Mouse (Mus musculus) urinary bladder, adult 2 months (tissue): Measurements from ENCODE around the gene Aire. TPM values are rescaled to one million over a fixed set of nuclear protein-coding genes. Genes with fewer than 3 reads are reported as not detected.

ENCODE experiments used
- DNase-seq: peaks from one replicate; pipeline ENCODE4 v3.0.0; 2022; ENCODE audit warnings: low spot score
- polyA plus RNA-seq: library from polyadenylated mRNA; depleted of rRNA; stranded (reverse); fragments of >200 nt; gene quantifications from 2 replicates; pipeline ENCODE4 v1.2.3, GENCODE M21; 2012; rRNA removed

Gene Aire
- polyA plus RNA-seq, 1 experiment: 1.7 TPM

DNA sequence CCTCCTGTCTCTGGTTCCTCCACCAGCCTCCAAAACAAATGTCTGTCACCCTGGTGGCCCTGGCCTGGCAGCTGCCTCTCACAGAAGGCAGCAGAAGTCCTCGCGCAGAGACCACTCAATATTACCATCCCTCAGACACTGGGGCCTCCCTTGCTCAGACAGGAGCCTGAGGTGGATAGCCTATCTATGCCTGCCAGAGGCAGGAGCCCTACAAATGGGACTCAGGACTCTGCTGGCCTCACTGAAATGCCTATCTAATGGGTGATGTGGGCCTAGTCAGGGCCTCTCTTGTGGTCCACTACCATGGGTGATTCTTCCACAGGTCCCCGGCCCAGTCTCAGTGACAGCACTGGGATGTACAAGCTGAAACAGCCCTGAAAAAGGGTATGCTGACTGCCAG is 35.2 kb downstream of the Aire start:
- DNase-seq: no peak

DNA sequence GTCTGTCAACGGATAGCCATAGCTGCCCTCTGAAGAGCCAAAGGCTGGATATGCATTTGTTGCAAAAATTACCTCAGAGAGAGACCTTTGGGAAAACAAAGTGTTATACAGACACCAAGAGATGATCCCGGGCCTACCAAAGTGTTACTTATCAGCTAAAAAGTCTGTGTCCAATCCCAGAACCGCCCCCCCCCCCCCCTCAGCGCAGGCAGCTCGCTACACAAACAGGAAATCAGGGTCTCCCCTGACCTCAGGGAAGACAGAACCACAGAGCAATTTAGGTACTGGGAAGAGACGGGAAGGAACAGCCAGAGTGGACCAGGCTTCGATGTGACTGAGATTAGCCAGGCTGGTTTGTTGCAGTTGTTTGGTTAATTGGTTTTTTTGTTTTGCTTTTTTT is 36.2 kb downstream of the Aire start:
- no peak for DNase-seq

DNA sequence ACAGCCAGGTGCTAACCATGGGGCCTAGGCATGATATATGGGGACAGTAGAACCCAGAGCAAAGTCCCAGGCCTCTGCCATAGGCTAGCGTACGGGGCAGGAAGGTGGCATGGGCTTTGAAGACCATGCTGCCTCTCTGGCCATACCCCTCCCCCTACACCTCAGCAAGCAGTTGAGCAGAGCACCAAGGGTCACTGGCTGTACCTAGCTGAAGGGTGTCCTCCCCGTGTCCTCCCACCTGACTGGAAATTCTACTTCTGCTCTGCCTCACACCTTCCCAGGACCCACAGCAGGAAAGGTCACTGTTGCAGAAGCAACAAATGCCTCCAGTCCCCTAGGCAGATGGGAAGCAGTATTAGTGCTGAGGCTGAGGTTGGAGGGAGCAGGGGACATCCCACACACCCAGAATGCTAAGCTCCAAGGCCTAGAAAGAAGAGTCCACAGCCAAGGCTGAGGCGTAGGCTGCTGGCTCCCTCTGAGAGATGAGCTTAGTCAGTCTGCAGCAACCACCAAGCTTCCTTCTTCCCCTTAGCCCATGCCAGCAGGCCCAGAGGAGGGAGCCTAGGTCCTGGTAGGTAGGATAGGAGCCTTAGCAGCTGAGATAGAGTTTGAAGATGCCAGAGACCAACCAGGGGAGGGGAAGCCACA is 37.5 kb downstream of the Aire start:
- no peak for DNase-seq

DNA sequence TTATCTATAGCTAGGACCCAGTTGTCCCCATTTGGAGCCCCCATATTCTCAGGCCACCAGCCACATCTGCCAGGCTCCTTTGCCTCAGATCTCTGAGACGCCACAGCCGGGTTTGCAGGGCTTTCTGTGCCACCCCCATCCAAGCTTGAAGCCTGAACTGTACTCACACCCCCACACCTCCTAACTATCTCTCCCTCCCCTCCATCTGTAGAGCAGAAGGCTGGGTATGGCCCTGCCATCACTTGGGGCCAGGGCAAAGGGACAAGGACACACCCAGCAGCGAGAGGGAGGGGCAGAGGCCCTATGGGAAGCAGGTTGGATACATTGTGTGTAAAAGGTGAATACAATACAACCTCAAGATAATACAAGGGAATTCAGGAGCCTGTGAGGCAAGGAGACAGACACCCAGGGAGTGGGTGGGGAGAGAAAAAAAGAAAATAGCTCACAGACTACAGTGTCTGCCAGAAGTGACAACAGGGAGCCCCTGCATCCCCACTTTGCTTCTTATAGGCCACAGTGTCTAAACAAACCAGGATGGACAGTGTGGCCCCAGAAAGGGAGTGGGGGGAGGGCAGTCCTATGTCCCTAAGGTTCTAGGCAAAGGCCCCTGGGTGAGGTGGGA is 38.8 kb downstream of the Aire start:
- DNase-seq: no peak

DNA sequence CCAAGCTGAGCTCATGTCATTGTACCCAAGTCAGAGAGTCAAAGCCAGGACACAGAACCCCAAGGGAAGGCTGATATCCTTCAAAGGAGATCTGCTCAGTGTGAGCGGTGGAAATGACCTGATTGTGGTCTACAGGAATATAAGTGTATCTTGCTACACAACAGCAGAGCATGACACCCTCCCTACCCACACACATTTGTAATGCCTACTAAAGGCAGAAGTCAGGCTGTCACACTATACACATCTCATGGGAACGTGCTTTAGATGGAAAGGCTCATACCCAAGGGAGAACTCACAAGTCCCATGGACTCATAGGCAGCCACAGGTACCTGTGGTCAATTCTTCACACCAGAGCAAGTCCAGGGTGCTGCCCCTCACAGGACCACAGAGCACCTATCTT is 41.1 kb downstream of the Aire start:
- no peak for DNase-seq

DNA sequence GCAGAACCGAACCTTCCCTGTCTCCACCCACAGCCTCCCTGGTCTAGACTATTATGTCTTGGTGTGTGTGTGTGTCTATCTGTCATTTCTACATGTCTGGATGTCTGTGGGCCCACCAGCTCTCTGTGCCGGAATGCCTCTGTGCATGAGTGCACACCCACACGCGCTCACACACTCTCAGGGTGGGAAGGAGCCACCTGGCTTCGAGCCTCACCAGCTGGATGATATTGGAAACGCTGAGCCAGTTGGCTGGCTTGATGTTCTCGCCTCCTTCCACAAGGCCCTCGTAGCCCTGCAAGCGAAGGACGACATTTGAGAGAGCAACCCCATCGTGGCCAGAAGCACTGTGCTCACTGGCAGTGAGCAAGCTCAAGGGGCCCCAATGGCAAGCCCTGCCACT is 41.6 kb downstream of the Aire start:
- no peak for DNase-seq

DNA sequence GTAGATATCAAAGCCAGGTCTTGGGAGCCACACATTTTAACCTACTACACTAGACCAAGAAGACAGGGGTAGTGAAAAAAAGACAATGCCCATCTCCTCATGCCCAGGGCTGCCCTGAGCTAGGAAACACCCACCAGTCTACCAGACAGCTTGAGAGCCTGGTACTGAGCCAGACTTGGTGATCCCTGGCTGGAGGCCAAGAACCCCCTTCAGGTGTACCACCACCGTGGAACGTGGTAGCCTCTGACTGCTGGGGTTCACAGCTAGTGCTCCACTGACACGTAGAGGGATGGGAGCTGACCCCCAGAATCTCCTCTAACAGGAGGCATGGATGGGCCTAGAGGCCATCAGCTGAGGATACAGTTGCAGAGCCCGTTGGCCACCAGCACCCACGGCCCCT is 43.2 kb downstream of the Aire start:
- DNase-seq: no peak

DNA sequence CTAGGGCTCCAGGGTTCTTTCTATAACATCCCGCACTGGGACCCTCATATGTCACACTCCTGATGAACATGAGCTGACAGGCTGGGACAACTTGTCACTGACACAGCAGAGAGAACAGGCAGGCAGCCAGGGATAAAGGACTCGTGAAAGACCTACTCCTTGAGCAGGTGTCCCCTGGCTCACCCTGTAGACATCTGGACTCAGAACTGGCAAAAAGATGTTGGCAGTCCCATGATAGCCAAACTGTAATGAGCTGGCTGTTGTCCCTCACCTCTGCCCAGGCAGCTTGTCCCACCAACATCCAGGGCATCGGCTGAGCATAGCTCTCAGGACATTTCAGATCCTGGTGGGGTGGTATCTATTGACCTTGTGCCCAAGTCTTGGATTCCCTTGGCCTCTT is 47.8 kb downstream of the Aire start:
- DNase-seq: no peak

DNA sequence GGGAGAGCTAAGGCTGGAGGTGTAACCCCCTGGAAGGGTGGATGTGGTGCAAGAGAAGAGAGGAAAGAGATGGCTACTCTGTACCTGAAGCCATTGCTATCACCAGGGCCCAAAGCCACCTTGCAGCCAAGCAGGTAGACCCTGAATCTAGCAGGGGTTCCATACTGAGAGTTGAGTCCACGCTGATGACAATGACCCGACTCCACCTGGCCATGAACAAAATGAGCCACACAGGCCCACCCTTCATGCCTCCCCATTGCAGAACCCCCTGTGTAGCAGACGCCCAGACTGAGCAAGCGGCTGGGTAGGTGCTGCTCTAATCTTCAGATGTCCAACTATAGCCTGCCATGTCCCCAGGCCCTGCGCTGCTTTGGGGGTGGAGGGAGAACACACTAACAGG is 57.6 kb downstream of the Aire start:
- no peak for DNase-seq

DNA sequence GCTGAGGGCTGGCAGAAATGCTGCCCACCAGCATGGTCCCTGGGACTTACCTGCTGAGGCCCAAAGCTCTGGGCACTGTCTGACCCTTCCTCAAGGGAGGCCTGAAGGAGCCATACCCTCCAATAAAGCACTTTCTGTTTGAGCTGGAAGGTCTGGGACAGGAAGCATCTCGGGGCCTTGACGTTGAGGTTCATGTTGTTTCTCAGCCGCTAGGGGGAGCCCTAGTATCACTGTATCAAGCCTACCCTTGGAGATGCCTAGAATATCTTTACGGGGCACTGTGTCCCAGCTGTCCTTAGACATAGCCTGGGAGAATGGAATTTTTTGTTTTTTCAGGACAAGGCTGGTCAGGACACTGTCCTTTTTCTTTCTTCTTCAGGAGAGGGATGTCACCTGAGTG is 58.8 kb downstream of the Aire start:
- no peak for DNase-seq

Other genes with a start within 250 kb of the Aire start
- not detected in 2 replicates for gene Gm9639, start 248.5 kb downstream of the Aire start, polyA plus RNA-seq
- not detected in 2 replicates for gene Gm19668, start 244.5 kb downstream of the Aire start, polyA plus RNA-seq
- not detected in 2 replicates for gene Gm9507, start 231.8 kb downstream of the Aire start, polyA plus RNA-seq
- 0.12 TPM in 1 of 2 replicates, not detected in the other for gene Gm2696, start 228.9 kb downstream of the Aire start, polyA plus RNA-seq
- not detected in 2 replicates for gene Krtap10-4, start 216.5 kb downstream of the Aire start, polyA plus RNA-seq
- not detected in 2 replicates for gene Krtap10-10, start 207.7 kb downstream of the Aire start, polyA plus RNA-seq
- gene Gm36176, start 196.8 kb downstream of the Aire start, polyA plus RNA-seq: not detected in 2 replicates
- not detected in 2 replicates for gene Gm10318, start 190.8 kb downstream of the Aire start, polyA plus RNA-seq
- gene Gm3285, start 181.6 kb downstream of the Aire start, polyA plus RNA-seq: not detected in 2 replicates
- gene Lrrc3, start 141.1 kb downstream of the Aire start, polyA plus RNA-seq: 2.9 and 4.0 TPM in 2 replicates
- gene Trpm2, start 73.0 kb downstream of the Aire start, polyA plus RNA-seq: 0.90 and 1.5 TPM in 2 replicates
- gene 1810043G02Rik, start 65.1 kb downstream of the Aire start, polyA plus RNA-seq: 26.9 and 27.3 TPM in 2 replicates
- 53.7 and 55.3 TPM in 2 replicates for gene Pfkl, start 33.5 kb downstream of the Aire start, polyA plus RNA-seq
- 43.8 and 60.7 TPM in 2 replicates for gene Dnmt3l, start 1.7 kb downstream of the Aire start, polyA plus RNA-seq
- gene Icosl, start 25.7 kb upstream of the Aire start, polyA plus RNA-seq: 42.6 and 42.8 TPM in 2 replicates
- 76.4 and 90.3 TPM in 2 replicates for gene D10Jhu81e, start 126.2 kb upstream of the Aire start, polyA plus RNA-seq
- gene Pwp2, start 141.5 kb upstream of the Aire start, polyA plus RNA-seq: 9.1 and 9.3 TPM in 2 replicates
- 38.1 and 41.0 TPM in 2 replicates for gene Trappc10, start 201.0 kb upstream of the Aire start, polyA plus RNA-seq